8 mouse cellular contexts compared by ENCODE assay signal in genomic region chr7:98743312-98743711, GRCm38 (mm10). TPM values are rescaled to one million over a fixed set of nuclear protein-coding genes. Genes with fewer than 3 reads are reported as not detected.
DNase-seq lines count a peak whose midpoint lies in the region; ATAC-seq and TF ChIP-seq lines count a peak whose summit lies in the region.

No protein-coding gene starts in this region.

- no peak overlapping the region for H3K4me3 ChIP-seq in MEL (ENCODE audit: control insufficient read depth in 1 of 2, insufficient read depth in 1 of 2, low read depth in 2 of 2, low read length in 2 of 2)
- no peak overlapping the region for H3K4me3 ChIP-seq in cerebellum, adult 2 months (replicated peaks; ENCODE audit: insufficient read depth, low read depth, low read length)
- H3K4me3 ChIP-seq in lung, embryonic 14.5 days (ENCODE audit: low read depth, low read length) = no peak overlapping the region

- intact Hi-C loops in gastrocnemius, postnatal 36 days (cut with DNase I) = loop anchor here (2.0 to 10.0 kb wide), 3 partner anchors 35 to 331 kb away; partner anchors contain the start of gene Wnt11

- H3K27me3 ChIP-seq in MEL (ENCODE audit: control insufficient read depth in 1 of 2, insufficient read depth in 2 of 2, low read length in 2 of 2) = no peaks in the 10 kb centered on the region; a peak in 1 of 4 replicates
- no peaks in the 10 kb centered on the region for H3K27me3 ChIP-seq in cerebellum, adult 2 months (ENCODE audit: control insufficient read depth, insufficient read depth, low read length)
- H3K27me3 ChIP-seq in lung, embryonic 14.5 days (ENCODE audit: insufficient read depth, low read length) = no peaks in the 10 kb centered on the region

- no peaks in the 10 kb centered on the region for H3K9me3 ChIP-seq in MEL (replicated peaks; ENCODE audit: insufficient read depth, low read length)
- H3K9me3 ChIP-seq in lung, embryonic 14.5 days (ENCODE audit: low read depth, low read length) = no peaks in the 10 kb centered on the region

- TF ChIP-seq POLR2A in MEL (IDR thresholded peaks at IDR 0.05; ENCODE audit: control insufficient read depth in 1 of 2, insufficient read depth in 1 of 2, low read depth in 1 of 2, low read length in 2 of 2, poor library complexity in 1 of 2) = no peak
- TF ChIP-seq POLR2A in cerebellum, adult 2 months (IDR thresholded peaks at IDR 0.05; ENCODE audit: borderline replicate concordance, insufficient read depth, low read length) = no peak

- peak; percentile 86 for TF ChIP-seq RAD21 in MEL (IDR thresholded peaks at IDR 0.05; ENCODE audit: low read depth, low read length)

- H3K4me1 ChIP-seq in MEL (ENCODE audit: control insufficient read depth in 1 of 2, insufficient read depth in 2 of 2, low read length in 2 of 2) = no peaks in the 10 kb centered on the region
- H3K4me1 ChIP-seq in cerebellum, adult 2 months (ENCODE audit: control insufficient read depth, insufficient read depth, low read length) = no peaks in the 10 kb centered on the region
- no peaks in the 10 kb centered on the region for H3K4me1 ChIP-seq in lung, embryonic 14.5 days (ENCODE audit: insufficient read depth)

- peak; percentile 38; the same call in 1 of the 2 replicates for ATAC-seq in lung, embryonic 14.5 days (ENCODE audit: insufficient read depth)

- TF ChIP-seq EP300 in MEL (IDR thresholded peaks at IDR 0.05; ENCODE audit: low read depth in 1 of 2, low read length in 2 of 2) = no peak

- TF ChIP-seq CTCF in MEL (IDR thresholded peaks at IDR 0.05 in 2 of 3, conservative IDR thresholded peaks at IDR 0.05 in 1 of 3; ENCODE audit: control insufficient read depth in 1 of 3, insufficient read depth in 1 of 3, low read depth in 2 of 3, low read length in 3 of 3, poor library complexity in 1 of 3, severe bottlenecking in 1 of 3) = peak; percentile 80 to 88 (median 80)
- peak; percentile 93 for TF ChIP-seq CTCF in cerebellum, adult 2 months (IDR thresholded peaks at IDR 0.05; ENCODE audit: borderline replicate concordance, insufficient read depth, low read depth, low read length)
- TF ChIP-seq CTCF in lung, embryonic 14.5 days (IDR thresholded peaks at IDR 0.05; ENCODE audit: low read depth) = peak; percentile 93

- H3K4me2 ChIP-seq in lung, embryonic 14.5 days = no peak overlapping the region

- DNase-seq in 416B (ENCODE audit: low read depth) (peak; percentile 47), MEL (ENCODE audit: low read depth, low spot score) (peak; percentile 58)
- DNase-seq in cerebellum, adult 2 months = peak; percentile 43 to 70
- DNase-seq in gastrocnemius, postnatal 36 days = peak; percentile 26 to 58
- DNase-seq in kidney, adult 8-10 months = peak; percentile 45 to 67
- DNase-seq in lung, embryonic 14.5 days = peak; percentile 86
- peak; percentile 42 for DNase-seq in right cerebral cortex, postnatal 25 days
- peak; percentile 38 for DNase-seq in yolk sac, embryonic 10.5 days (ENCODE audit: low spot score)

- H3K27ac ChIP-seq in MEL (ENCODE audit: control insufficient read depth, low read depth, low read length) = no peak overlapping the region
- H3K27ac ChIP-seq in cerebellum, adult 2 months (ENCODE audit: insufficient read depth, low read length) = no peak overlapping the region
- no peak overlapping the region for H3K27ac ChIP-seq in lung, embryonic 14.5 days (ENCODE audit: low read depth)

- H3K79me2 ChIP-seq in MEL (ENCODE audit: control insufficient read depth, insufficient read depth, low read length, poor library complexity) = no peaks in the 10 kb centered on the region

- WGBS in cerebellum, adult 2 months = 1% methylated on average over 3 of the region's 3 CpGs
- 5% methylated on average over 3 of the region's 3 CpGs for WGBS in lung, embryonic 14.5 days

- H3K9ac ChIP-seq in MEL (ENCODE audit: control insufficient read depth, low read depth, low read length, poor library complexity, severe bottlenecking) = no peak overlapping the region
- no peak overlapping the region for H3K9ac ChIP-seq in lung, embryonic 14.5 days

- H3K36me3 ChIP-seq in MEL (ENCODE audit: control insufficient read depth in 1 of 2, insufficient read depth in 2 of 2, low read length in 2 of 2) = no peaks in the 10 kb centered on the region
- no peaks in the 10 kb centered on the region for H3K36me3 ChIP-seq in lung, embryonic 14.5 days (ENCODE audit: insufficient read depth)

TF ChIP-seq in MEL, 35 proteins besides CTCF, POLR2A, EP300 and RAD21:
- TF ChIP-seq ZC3H11A (IDR thresholded peaks at IDR 0.05; ENCODE audit: low read depth, low read length) (peak; percentile 69), SIN3A (IDR thresholded peaks at IDR 0.05; ENCODE audit: low read length) (no peak), SMC3 (IDR thresholded peaks at IDR 0.05; ENCODE audit: low read depth, low read length) (peak; percentile 75), HCFC1 (IDR thresholded peaks at IDR 0.05; ENCODE audit: low read depth, low read length) (no peak)

RNA-seq across cellular contexts. Expression of gene Thap12, which starts 40.4 kb away (rescaled TPM):
- 45.0 and 52.7 TPM in 2 replicates for total RNA-seq in MEL (2012; rRNA removed)
- polyA plus RNA-seq in MEL (2012; ENCODE audit: insufficient read depth in 1 of 2, insufficient read length in 2 of 2, low read depth in 1 of 2, low replicate concordance in 2 of 2, missing spikeins in 1 of 2) = 100 to 1,000 TPM in 1 of 2 experiments, 10 to 100 TPM in 1; 47.7 to 140 TPM
- 44.8 and 46.0 TPM in 2 replicates for polyA plus RNA-seq in cerebellum, adult 2 months (2012; rRNA removed)
- 100 to 1,000 TPM in 1 of 2 experiments, 10 to 100 TPM in 1; 97.7 to 113 TPM for total RNA-seq in gastrocnemius, postnatal 36 days (2021)
- 81.3 and 81.9 TPM in 2 replicates for polyA plus RNA-seq in lung, embryonic 14.5 days (2014; fragmentation: Nextera tagmentation; extraction: Ambion mirVana)
